Mouse (Mus musculus): ENCODE data around the gene Sgk1. TPM values are rescaled to one million over a fixed set of nuclear protein-coding genes. Genes with fewer than 3 reads are reported as not detected.
"Not testable (repeated sequence)": the region's sequence is repeated elsewhere in the genome, so short reads cannot be mapped to it uniquely, and the experiment has no call there.

Sgk1 gene
- total RNA-seq, 2 experiments from 2014 or later = 97.7 to 103 TPM

GRCm38 (mm10) chr10:22010088-22010818 is 128.3 kb downstream of the Sgk1 start:
- peak; percentile 79 for TF ChIP-seq CTCF (conservative IDR thresholded peaks at IDR 0.05)
- H3K27ac ChIP-seq = no peak overlapping the region
- no peak overlapping the region; the same call in 1 of the 2 replicates for H3K4me3 ChIP-seq
- peak; percentile 63 to 87 for DNase-seq (ENCODE audit: low spot score in 2 of 2)

GRCm38 (mm10) chr10:22017469-22018159 is 135.6 kb downstream of the Sgk1 start:
- TF ChIP-seq CTCF (conservative IDR thresholded peaks at IDR 0.05) = no peak
- no peak for DNase-seq (ENCODE audit: low spot score in 2 of 2)
- Histone ChIP-seq H3K27ac (no peak overlapping the region), H3K4me3 (no peak overlapping the region)

- no peak for DNase-seq (ENCODE audit: low spot score in 2 of 2)
- no peak overlapping the region for H3K4me3 ChIP-seq
- TF ChIP-seq CTCF (conservative IDR thresholded peaks at IDR 0.05) = peak; percentile 71
- no peak overlapping the region for H3K27ac ChIP-seq
Observed at GRCm38 (mm10) chr10:22018618-22019017, 136.6 kb downstream of the Sgk1 start.

GRCm38 (mm10) chr10:22034303-22034702 is 152.3 kb downstream of the Sgk1 start:
- TF ChIP-seq CTCF (conservative IDR thresholded peaks at IDR 0.05) = peak; percentile 75
- no peak overlapping the region for H3K4me3 ChIP-seq
- no peak overlapping the region for H3K27ac ChIP-seq
- peak in 1 of 2 experiments; percentile 46 for DNase-seq (ENCODE audit: low spot score in 2 of 2)

- H3K27ac ChIP-seq, H3K4me3 ChIP-seq: not testable (repeated sequence)
- DNase-seq (ENCODE audit: low spot score in 2 of 2) = peak; percentile 9 to 69
- TF ChIP-seq CTCF (conservative IDR thresholded peaks at IDR 0.05) = peak; percentile 80
Observed at GRCm38 (mm10) chr10:22036256-22036655, 154.3 kb downstream of the Sgk1 start.

Other genes starting within 250 kb of the Sgk1 start
- gene 4930444G20Rik, start 185.9 kb downstream of the Sgk1 start, total RNA-seq (2021) = not detected

All from layer of hippocampus, adult 2 months (tissue).